Mouse (Mus musculus) gastrocnemius, postnatal 36 days (tissue): ENCODE measurements around the gene Matn4. TPM values are rescaled to one million over a fixed set of nuclear protein-coding genes. Genes with fewer than 3 reads are reported as not detected.

Experiments
- DNase-seq, 2 experiments: peaks; one replicate each; pipeline ENCODE4 v3.0.0; 2022
- intact Hi-C: fragments of 180-260 bp; cut with DNase I; formaldehyde crosslinking; loops from one replicate; pipeline ENCODE4 v1.15.1; 2025
- long read RNA-seq, 2 experiments: library from polyadenylated mRNA; stranded (forward); transcript quantifications; one replicate each; pipeline ENCODE4 v2.0.0; 2021
- total RNA-seq, 2 experiments: library from RNA; stranded (reverse); gene quantifications; 2 replicates each; pipeline ENCODE4 v1.2.3; 2021

The Matn4 gene
- 1 to 10 TPM; 1.5 to 1.7 TPM for total RNA-seq
- long read RNA-seq, experiment 1: 0 reads
- long read RNA-seq, experiment 2: 0 reads

DNA sequence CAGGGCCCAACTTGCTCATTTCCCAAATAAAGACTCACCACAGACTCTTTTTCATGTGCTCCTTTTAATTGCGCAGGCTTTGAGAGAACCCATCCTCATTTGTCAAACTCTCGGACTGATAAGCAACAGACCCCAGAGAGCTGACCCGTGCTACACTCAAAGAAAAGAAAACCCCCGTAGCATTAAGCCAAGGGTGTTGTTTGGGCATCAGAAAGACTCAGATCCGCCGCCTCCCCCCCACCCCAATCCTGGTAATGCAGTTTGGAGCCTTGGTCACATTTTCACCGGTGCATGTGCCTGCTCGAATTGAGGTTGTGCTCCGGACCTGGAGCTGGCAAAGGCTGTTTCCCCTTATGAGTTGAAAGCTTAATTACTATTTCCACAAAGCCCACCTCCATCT lies at the start of gene Matn4:
TSS of gene Matn4 (minus strand) at position 101 of the 400 bp plus-strand sequence.
- intact Hi-C loops: loop anchor here (5.0 kb wide), 1 partner anchor 303 kb away; no protein-coding TSS in a partner anchor
- DNase-seq: no peak

DNA sequence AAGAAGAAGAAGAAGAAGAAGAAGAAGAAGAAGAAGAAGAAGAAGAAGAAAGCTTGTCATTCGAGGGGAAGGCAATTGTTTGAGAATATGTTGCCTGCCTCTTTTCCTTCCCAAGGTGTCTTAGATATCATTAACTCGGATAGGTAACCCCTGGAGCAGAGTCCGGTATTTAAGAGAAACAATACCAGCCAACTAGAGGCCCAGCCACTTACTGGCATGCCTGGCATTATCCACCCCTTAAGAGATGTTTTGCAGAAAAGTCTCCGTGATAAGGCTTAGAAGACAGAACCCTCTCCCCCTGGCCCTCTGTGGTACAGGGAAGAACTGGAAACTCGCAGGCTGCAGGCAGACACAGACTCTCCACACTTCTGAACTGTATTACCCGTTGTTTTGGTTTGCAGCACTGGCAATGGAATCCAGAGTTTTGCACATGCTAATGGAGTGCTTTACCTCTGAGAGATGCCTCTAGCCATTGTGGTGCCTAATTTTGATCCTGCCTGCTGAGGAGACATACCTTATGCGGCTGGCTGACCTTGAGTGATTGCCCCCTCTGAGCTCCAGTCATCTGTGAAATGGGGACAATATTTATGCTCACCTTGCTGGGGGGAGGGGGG lies 49.0 kb upstream of the Matn4 start:
- intact Hi-C loops: no loop called here
- no peak for DNase-seq

- intact Hi-C loops: no loop called here
- no peak for DNase-seq
Observed at GRCm38 (mm10) chr2:164453047-164453757, 48.2 kb upstream of the Matn4 start.

- DNase-seq: no peak
- intact Hi-C loops: no loop called here
Observed at GRCm38 (mm10) chr2:164452000-164452676, 47.2 kb upstream of the Matn4 start.

DNA sequence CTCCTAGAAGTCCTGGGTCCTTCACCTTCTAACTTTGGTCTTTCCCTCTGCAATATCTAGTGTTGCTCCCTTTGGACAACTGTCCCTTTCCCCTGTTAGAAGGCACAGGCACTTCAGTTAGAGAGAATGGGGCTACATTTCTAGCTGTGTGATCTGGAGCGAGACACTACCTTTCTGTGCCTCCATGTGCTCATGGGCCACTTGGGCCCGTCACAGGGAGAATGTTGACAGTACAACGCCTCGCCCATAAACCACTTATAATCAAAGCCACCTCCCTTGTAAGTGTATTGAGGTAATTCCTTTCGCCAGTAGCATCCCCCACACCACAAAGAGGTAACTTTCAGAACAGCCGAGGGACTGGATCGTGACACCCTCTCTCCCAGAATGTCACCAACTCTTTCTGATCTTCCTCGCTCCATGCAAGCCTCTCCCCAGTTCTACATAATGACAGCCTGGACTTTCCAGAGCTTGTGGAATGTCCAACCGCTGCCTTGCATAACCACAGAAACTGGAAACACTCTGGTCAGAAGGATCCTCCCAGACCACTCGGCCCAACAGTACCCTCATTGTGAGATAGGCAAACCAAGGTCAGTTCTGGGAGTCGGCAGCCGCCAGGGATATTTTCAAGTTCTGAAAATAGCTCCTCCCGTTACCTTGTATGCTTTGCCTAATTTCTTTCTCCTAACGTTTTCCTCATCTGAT lies 44.5 kb upstream of the Matn4 start:
- no peak for DNase-seq
- intact Hi-C loops: no loop called here

GRCm38 (mm10) chr2:164448921-164449320 lies 44.0 kb upstream of the Matn4 start:
- DNase-seq: no peak
- intact Hi-C loops: no loop called here

- DNase-seq: no peak
- intact Hi-C loops: no loop called here
Observed at GRCm38 (mm10) chr2:164448140-164448539, 43.2 kb upstream of the Matn4 start.

- intact Hi-C loops: no loop called here
Observed at GRCm38 (mm10) chr2:164446086-164446469, 41.1 kb upstream of the Matn4 start.

DNA sequence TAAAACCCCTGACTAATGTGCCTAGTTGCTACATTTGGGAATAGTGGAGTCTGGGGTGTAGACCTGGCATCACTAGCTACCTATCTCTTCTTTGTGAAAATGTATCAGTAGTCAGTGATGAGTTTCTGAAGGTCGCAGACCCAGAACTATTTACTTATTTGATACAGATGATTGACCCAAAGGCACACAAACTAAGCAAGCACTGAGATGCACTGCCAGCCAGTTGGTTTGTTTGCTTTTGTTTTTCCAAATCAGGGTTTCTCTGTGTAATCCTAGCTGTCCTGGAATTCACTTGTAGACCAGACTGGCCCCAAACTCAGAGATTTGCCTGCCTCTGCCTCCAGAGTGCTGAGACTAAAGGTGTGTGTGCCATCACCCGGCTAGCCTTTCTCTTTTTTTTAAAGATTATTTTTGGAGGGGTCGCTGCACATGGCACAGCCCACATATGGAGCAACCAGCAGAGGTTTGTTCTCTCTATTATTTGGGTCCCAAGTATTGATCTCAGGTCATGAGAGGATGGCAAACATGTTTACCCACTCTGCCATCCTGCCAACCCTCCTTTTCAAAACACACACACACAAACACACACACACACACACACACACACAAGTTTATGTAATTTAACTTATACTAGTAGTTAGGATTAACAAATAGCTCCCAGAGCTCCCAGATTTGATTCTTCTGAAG lies 40.6 kb upstream of the Matn4 start:
- DNase-seq: no peak
- intact Hi-C loops: no loop called here

More at GRCm38 (mm10) chr2:164446086-164446469, 41.1 kb upstream of the Matn4 start:
- no peak for DNase-seq

- intact Hi-C loops: no loop called here
Observed at GRCm38 (mm10) chr2:164444701-164445100, 39.7 kb upstream of the Matn4 start.

GRCm38 (mm10) chr2:164443460-164444000 lies 38.6 kb upstream of the Matn4 start, which contains the start of gene Sdc4:
TSS of gene Sdc4 (minus strand) at chr2:164443887.
- DNase-seq: no peak
- intact Hi-C loops: no loop called here

More at GRCm38 (mm10) chr2:164444701-164445100, 39.7 kb upstream of the Matn4 start:
- DNase-seq: no peak

- intact Hi-C loops: no loop called here
- DNase-seq: peak; percentile 76 to 82
Observed at GRCm38 (mm10) chr2:164443051-164443437, 38.1 kb upstream of the Matn4 start.

DNA sequence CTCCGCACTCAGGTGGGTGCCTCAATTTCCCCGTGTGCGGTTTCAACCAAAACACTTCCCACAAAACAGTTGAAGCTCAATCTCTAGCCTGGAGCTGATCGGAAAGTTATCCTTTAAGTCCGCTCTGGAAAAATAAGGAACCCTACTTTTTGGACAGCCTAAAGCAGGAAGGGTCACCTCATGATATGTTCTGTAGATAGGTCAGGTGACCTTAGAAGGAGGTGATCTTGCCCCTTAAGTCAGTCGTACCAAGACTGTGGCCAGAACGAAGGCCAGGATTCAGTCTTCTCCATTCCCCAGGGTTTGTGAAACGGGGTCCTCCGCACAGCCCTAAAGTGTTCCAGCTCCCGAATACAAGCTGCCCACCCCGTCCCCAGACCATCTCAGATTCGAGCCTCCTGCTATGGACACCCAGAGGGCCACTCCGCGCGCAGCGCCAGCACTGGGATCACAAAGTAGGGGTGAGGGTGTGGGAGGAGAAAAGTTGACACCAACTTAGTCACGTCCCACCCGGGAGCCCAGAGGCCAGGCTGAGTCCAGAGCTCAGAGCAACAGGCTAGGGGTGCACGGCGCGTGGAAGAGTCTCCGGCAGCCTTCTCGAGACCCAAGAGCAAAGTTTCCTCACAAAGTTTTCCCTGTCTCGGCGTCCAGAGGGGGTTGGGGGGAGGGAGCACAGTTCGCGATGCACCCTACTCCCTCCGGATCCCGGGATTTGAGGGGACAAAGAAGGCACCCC lies 37.5 kb upstream of the Matn4 start:
- intact Hi-C loops: no loop called here
- DNase-seq: peak; percentile 43 to 62

GRCm38 (mm10) chr2:164441731-164442130 lies 36.8 kb upstream of the Matn4 start:
- no peak for DNase-seq

DNA sequence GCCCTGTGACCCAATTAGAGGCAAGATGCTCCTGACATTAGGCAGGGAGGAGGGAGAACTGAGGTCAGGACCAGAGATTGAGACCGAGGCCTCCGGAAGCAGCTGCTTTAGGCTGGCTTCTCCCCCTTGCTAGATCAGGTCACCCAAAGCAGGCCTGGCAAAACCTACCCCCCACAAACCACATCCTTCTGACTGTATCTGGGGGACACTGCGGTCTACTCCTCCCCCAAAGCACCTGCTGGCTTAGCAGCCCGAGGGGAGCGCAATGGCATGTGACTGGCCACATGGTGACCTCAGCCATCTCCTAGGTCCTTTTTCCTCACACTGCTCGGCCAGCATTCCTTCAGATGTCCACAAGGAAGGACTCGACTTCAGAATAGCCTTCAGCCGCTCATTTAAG lies 36.2 kb upstream of the Matn4 start:
- intact Hi-C loops: no loop called here
- DNase-seq: peak in 1 of 2 experiments; percentile 25

More at GRCm38 (mm10) chr2:164441731-164442130, 36.8 kb upstream of the Matn4 start:
- intact Hi-C loops: no loop called here

DNA sequence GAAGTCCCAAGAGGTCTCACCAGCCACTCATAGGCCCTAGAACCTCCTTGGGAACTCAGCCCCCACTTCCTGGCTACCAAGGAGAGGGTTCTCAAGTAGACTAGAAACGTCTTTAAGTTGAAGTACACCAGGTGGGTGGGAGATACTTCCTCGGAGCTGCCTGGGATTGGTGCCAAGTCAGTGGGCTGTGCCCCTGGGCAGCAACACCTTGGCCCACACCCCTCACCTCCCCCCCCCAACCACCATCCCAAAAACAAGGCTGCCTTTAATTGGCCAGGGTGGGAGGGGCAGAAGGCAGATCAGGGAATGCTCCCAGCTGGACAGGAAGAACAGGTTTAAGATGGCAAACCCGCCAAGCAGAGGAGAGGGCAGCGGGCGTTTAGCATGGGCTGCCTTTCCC lies 35.4 kb upstream of the Matn4 start:
- intact Hi-C loops: no loop called here
- no peak for DNase-seq

- intact Hi-C loops: no loop called here
- no peak for DNase-seq
Observed at GRCm38 (mm10) chr2:164439001-164439421, 34.1 kb upstream of the Matn4 start.

GRCm38 (mm10) chr2:164438257-164438656 lies 33.3 kb upstream of the Matn4 start:
- intact Hi-C loops: no loop called here
- no peak for DNase-seq

- intact Hi-C loops: no loop called here
Observed at GRCm38 (mm10) chr2:164437710-164438109, 32.8 kb upstream of the Matn4 start.

More at GRCm38 (mm10) chr2:164437710-164438109, 32.8 kb upstream of the Matn4 start:
- DNase-seq: no peak
